Mouse (Mus musculus): Measurements from ENCODE around the gene Cxcr3. TPM values are rescaled to one million over a fixed set of nuclear protein-coding genes. Genes with fewer than 3 reads are reported as not detected.

Cxcr3 gene
- total and polyA plus RNA-seq, 2 experiments from 2014 or later: 0.08 to 0.16 TPM

DNA sequence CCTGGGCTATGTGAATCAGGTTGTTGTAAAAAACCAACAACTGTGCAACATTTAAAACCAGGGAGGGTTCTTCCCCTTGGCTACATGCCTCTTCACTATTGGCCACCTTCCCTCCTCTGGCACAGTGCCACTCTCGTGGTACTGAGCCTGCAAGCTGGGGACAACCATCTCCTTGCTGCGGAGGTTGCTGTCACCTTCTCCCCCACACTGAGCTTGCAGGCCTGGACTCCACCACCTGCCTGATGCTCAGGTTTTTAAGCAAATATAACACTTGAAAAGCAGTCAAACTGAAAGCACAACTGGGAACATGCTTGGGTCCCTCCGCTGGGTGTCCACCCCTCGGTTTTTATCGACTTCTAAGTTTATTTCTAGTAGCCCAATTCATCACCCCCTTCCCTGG lies 20.4 kb upstream of the Cxcr3 start:
- TF ChIP-seq CTCF (IDR thresholded peaks at IDR 0.05; ENCODE audit: low read depth): no peak
- no peak overlapping the region for H3K4me2 ChIP-seq (ENCODE audit: low read depth, low read length)
- H3K27me3 ChIP-seq (ENCODE audit: insufficient read depth, low read length): no peaks in the 10 kb centered on the region
- ATAC-seq (no peak), DNase-seq (ENCODE audit: low spot score) (peak; percentile 20)
- 66% methylated on average over 5 of the region's 5 CpGs for WGBS
- H3K9me3 ChIP-seq (ENCODE audit: low read length): no peaks in the 10 kb centered on the region
- H3K4me1 ChIP-seq (ENCODE audit: insufficient read depth, low read length): no peaks in the 10 kb centered on the region
- H3K27ac ChIP-seq: no peak overlapping the region
- no peak overlapping the region for H3K9ac ChIP-seq (replicated peaks; ENCODE audit: low read length)
- H3K4me3 ChIP-seq (ENCODE audit: low read length): no peak overlapping the region
- H3K36me3 ChIP-seq (ENCODE audit: insufficient read depth, low read length): no peaks in the 10 kb centered on the region

DNA sequence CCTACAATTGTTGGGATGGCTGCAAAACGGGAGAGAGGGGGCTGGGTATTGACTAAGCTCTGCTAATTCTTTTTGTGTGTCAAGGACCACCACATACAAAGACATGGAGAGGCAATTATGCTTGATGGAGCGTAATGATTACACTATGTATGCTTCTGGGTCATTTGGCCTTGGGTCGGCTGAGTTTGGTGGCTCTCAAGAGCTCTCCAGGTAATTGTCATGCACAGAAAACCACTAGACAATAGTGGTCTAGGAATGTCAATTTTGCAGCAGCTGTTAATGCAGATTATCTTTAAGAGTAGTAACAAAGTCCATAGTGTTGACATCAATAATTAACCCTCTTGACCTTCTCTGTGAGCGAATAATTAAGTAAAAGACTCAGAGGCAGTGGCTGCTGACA lies 16.1 kb upstream of the Cxcr3 start:
- Histone ChIP-seq H3K4me3 (ENCODE audit: low read length) (no peak overlapping the region), H3K4me2 (ENCODE audit: low read depth, low read length) (no peak overlapping the region), H3K27me3 (ENCODE audit: insufficient read depth, low read length) (no peaks in the 10 kb centered on the region), H3K4me1 (ENCODE audit: insufficient read depth, low read length) (no peaks in the 10 kb centered on the region), H3K27ac (no peak overlapping the region), H3K9me3 (ENCODE audit: low read length) (no peaks in the 10 kb centered on the region), H3K9ac (replicated peaks; ENCODE audit: low read length) (no peak overlapping the region), H3K36me3 (ENCODE audit: insufficient read depth, low read length) (no peaks in the 10 kb centered on the region)
- ATAC-seq: no peak
- no peak for DNase-seq (ENCODE audit: low spot score)
- no peak for TF ChIP-seq CTCF (IDR thresholded peaks at IDR 0.05; ENCODE audit: low read depth)
- WGBS: 48% methylated on average over 4 of the region's 4 CpGs

DNA sequence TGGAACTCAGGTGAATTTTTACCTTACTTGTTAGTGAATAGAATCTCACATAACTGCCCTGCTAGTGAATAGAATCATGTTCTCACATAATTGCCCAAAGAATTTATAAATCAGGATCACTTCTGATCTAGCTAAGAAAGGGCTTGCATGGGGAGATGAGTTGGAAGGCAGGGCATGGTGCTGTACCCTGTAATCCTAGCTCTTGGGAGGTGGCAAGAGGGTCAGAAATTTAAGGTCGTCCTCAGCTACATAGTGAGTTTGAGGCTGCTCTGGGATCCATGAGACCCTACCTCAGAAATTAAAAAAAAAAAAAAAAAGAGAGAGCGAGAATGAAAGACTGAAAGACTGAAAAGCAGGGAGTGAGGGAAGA lies 7.0 kb upstream of the Cxcr3 start:
- H3K4me2 ChIP-seq (ENCODE audit: low read depth, low read length): no peak overlapping the region
- no peak overlapping the region for H3K9ac ChIP-seq (replicated peaks; ENCODE audit: low read length)
- DNase-seq (ENCODE audit: low spot score): no peak
- H3K36me3 ChIP-seq (ENCODE audit: insufficient read depth, low read length): no peaks in the 10 kb centered on the region
- no peak for ATAC-seq
- no peaks in the 10 kb centered on the region for H3K4me1 ChIP-seq (ENCODE audit: insufficient read depth, low read length)
- H3K4me3 ChIP-seq (ENCODE audit: low read length): no peak overlapping the region
- TF ChIP-seq CTCF (IDR thresholded peaks at IDR 0.05; ENCODE audit: low read depth): no peak
- 72% methylated on average over 2 of the region's 2 CpGs for WGBS
- H3K27me3 ChIP-seq (ENCODE audit: insufficient read depth, low read length): no peaks in the 10 kb centered on the region
- H3K9me3 ChIP-seq (ENCODE audit: low read length): no peaks in the 10 kb centered on the region
- no peak overlapping the region for H3K27ac ChIP-seq

DNA sequence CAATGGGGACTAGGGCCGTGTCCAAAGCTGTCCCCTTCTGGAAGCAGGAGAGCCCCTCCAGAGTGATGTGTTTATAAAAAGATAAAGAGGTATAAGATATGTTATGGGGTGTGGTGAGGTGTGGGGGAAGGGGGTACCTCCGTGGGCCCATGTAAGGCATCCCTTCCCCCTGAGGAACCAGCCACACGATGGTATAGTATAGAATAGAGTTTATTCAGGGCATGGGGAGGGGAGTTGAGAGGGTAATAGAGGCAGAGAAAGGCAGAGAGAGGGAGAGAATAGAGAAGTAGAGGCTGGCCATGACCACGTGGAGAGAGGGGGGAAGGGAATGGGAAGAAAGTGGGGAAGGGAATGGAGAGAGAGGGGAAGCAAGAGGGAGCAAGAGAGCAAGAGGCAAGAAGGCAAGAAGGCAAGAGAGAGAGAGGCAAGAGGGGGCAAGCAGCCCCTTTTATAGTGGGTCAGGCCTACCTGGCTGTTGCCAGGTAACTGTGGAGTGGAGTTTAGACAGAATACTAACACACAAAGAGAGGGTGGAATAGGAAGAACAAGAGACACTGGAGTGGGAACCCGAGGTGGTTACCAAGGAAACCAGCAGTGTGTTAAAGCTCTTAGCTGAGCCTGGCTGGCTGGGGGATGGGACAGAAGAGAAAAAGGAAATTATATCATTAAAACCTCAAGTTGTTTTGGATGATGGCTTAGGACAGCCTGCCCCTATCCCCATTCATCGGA lies 6.4 kb upstream of the Cxcr3 start:
- Histone ChIP-seq H3K27me3 (ENCODE audit: insufficient read depth, low read length) (no peaks in the 10 kb centered on the region), H3K4me3 (ENCODE audit: low read length) (no peak overlapping the region), H3K4me1 (ENCODE audit: insufficient read depth, low read length) (no peaks in the 10 kb centered on the region), H3K9me3 (ENCODE audit: low read length) (no peaks in the 10 kb centered on the region), H3K36me3 (ENCODE audit: insufficient read depth, low read length) (no peaks in the 10 kb centered on the region), H3K27ac (no peak overlapping the region; the same call in 1 of the 2 replicates), H3K4me2 (ENCODE audit: low read depth, low read length) (no peak overlapping the region), H3K9ac (replicated peaks; ENCODE audit: low read length) (no peak overlapping the region)
- DNase-seq (ENCODE audit: low spot score) (peak; percentile 56), ATAC-seq (peak; percentile 87)
- TF ChIP-seq CTCF (IDR thresholded peaks at IDR 0.05; ENCODE audit: low read depth): no peak
- WGBS: 50% methylated on average over 6 of the region's 6 CpGs

DNA sequence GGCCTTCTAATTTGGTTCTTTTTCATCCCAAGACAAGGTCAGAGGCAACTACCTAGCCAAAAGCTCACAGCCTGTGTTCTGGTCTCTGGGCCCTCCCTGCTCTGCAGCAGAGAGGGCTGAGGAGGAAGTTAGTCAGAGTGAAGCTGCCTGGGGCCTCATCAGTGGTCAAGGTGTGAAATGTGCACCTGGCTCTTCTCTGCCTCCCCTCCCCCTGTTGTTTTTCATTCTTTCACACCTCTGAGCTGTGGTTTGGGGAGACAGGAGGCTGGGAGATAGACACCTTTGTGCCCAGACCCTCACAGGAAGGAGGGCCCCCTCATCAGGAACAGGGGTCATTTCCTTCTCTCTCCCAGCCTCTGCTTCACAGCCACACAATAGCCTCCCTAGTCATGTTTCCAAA lies 3.1 kb upstream of the Cxcr3 start:
- Histone ChIP-seq H3K27me3 (ENCODE audit: insufficient read depth, low read length) (no peaks in the 10 kb centered on the region; the same call in 1 of the 2 replicates), H3K4me2 (ENCODE audit: low read depth, low read length) (no peak overlapping the region), H3K4me1 (ENCODE audit: insufficient read depth, low read length) (no peaks in the 10 kb centered on the region), H3K36me3 (ENCODE audit: insufficient read depth, low read length) (no peaks in the 10 kb centered on the region), H3K9ac (replicated peaks; ENCODE audit: low read length) (no peak overlapping the region), H3K27ac (no peak overlapping the region), H3K9me3 (ENCODE audit: low read length) (no peaks in the 10 kb centered on the region), H3K4me3 (ENCODE audit: low read length) (no peak overlapping the region)
- no peak for ATAC-seq
- no peak for TF ChIP-seq CTCF (IDR thresholded peaks at IDR 0.05; ENCODE audit: low read depth)
- DNase-seq (ENCODE audit: low spot score): no peak

DNA sequence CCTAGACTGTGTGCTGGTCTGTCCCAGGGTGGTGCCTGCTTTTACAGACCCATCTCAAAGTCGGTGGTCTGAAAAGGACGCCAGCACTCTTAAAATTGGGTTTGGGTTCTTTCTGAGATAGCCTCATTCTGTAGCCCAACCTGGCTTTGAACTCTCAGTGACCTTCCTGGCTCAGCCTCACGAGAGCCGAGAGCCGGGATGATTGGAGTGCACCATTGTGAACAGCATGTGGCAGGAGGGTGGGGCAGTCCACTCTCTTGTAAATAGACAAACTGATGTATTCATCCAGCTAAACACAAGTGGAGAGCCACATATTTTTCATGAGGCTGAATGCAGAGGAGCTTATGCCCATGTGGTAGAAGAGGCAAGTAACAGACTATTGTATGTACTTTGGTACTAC lies 912 bp upstream of the Cxcr3 start:
- DNase-seq (ENCODE audit: low spot score) (no peak), ATAC-seq (no peak)
- Histone ChIP-seq H3K27ac (no peak overlapping the region), H3K4me3 (ENCODE audit: low read length) (no peak overlapping the region), H3K36me3 (ENCODE audit: insufficient read depth, low read length) (no peaks in the 10 kb centered on the region), H3K9me3 (ENCODE audit: low read length) (no peaks in the 10 kb centered on the region), H3K4me2 (ENCODE audit: low read depth, low read length) (no peak overlapping the region), H3K27me3 (ENCODE audit: insufficient read depth, low read length) (no peaks in the 10 kb centered on the region; the same call in 1 of the 2 replicates), H3K4me1 (ENCODE audit: insufficient read depth, low read length) (no peaks in the 10 kb centered on the region), H3K9ac (replicated peaks; ENCODE audit: low read length) (no peak overlapping the region)
- 54% methylated on average over 5 of the region's 5 CpGs for WGBS
- TF ChIP-seq CTCF (IDR thresholded peaks at IDR 0.05; ENCODE audit: low read depth): no peak

DNA sequence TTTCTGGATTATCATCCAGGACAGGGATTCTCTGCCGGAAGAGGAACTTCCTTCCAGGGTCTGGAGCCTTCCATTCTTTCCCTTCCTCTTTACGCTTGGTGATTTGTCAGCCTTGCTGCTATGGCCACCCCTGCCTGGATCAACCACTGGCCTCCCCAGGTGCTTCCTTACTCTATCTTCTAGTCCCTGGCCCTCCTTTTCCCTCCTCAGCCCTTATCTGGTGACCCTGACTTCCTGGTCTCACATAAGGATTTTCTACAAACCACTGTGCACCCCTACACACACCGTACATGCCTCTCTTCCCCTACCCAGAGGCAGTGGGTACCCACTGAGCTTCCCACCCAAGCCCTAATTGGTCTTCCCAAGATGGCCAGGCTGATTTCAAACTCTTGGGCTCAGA lies 781 bp downstream of the Cxcr3 start:
- Histone ChIP-seq H3K4me2 (ENCODE audit: low read depth, low read length) (no peak overlapping the region), H3K36me3 (ENCODE audit: insufficient read depth, low read length) (no peaks in the 10 kb centered on the region), H3K9ac (replicated peaks; ENCODE audit: low read length) (no peak overlapping the region), H3K4me1 (ENCODE audit: insufficient read depth, low read length) (no peaks in the 10 kb centered on the region), H3K9me3 (ENCODE audit: low read length) (no peaks in the 10 kb centered on the region), H3K27ac (no peak overlapping the region), H3K27me3 (ENCODE audit: insufficient read depth, low read length) (no peaks in the 10 kb centered on the region; the same call in 1 of the 2 replicates), H3K4me3 (ENCODE audit: low read length) (no peak overlapping the region)
- no peak for ATAC-seq
- TF ChIP-seq CTCF (IDR thresholded peaks at IDR 0.05; ENCODE audit: low read depth): no peak
- 87% methylated on average over 3 of the region's 3 CpGs for WGBS
- no peak for DNase-seq (ENCODE audit: low spot score)

Data from hindbrain, postnatal 0 days (tissue).